Mouse (Mus musculus) adrenal gland, adult 18-20 months (tissue): ENCODE results near the gene Pard3. TPM values are rescaled to one million over a fixed set of nuclear protein-coding genes. Genes with fewer than 3 reads are reported as not detected.

ENCODE experiments used
- DNase-seq, 2 experiments: peaks; one replicate each; pipeline ENCODE4 v3.0.0; 2021 to 2022; ENCODE audit warnings: low spot score in 2 of 2
- total RNA-seq, 2 experiments: library from RNA; stranded (reverse); gene quantifications; 1 replicate in 1 of 2; 2 replicates in 1 of 2; pipeline ENCODE4 v1.2.3; 2021

Gene Pard3
- total RNA-seq, 2 experiments from 2014 or later: 32.5 to 42.2 TPM

- no peak for DNase-seq
Measured at GRCm38 (mm10) chr8:127535192-127535845, 471.6 kb downstream of the Pard3 start.

GRCm38 (mm10) chr8:127535846-127536220 is 472.1 kb downstream of the Pard3 start:
- DNase-seq: no peak

- DNase-seq: no peak
Measured at GRCm38 (mm10) chr8:127539803-127540202, 476.1 kb downstream of the Pard3 start.

GRCm38 (mm10) chr8:127540273-127540672 is 476.6 kb downstream of the Pard3 start:
- DNase-seq: no peak

DNA sequence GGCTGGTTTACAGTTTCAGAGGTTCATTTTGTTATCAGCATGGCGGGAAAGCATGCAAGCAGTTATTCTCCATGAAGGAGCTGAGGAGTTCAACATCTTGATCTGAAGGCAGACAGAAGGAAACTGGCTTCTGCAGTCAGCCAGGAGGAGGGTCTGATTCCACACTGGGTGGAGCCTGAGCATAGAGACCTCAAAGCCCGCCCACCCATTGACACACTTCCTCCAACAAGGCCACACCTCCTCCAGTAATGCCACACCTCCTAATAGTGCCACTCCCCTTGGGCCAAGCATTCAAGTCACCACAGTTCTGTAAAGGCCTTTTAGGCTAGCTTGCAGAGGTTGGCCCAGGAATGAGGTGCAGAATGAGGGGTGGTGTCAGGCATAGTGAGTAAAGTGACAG is 478.5 kb downstream of the Pard3 start:
- no peak for DNase-seq

DNA sequence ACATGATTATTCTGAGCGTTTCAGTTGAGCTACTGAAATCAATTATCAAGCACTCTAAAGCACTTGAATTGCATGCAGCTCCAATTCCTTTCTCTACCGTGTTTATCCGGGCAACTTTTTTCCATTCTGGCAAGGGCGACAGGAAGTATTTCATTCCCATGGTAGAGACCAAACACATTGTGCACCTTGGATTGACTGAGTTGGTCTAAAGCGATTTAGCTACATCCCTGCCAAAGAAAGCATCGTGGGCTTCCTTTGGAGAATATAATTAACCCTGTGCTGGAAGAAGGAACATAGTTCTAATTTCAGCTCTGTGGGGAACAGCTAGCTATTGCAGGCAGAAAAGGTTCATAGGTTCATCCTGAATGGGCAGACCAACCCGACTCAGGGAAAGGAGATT is 480.0 kb downstream of the Pard3 start:
- no peak for DNase-seq

DNA sequence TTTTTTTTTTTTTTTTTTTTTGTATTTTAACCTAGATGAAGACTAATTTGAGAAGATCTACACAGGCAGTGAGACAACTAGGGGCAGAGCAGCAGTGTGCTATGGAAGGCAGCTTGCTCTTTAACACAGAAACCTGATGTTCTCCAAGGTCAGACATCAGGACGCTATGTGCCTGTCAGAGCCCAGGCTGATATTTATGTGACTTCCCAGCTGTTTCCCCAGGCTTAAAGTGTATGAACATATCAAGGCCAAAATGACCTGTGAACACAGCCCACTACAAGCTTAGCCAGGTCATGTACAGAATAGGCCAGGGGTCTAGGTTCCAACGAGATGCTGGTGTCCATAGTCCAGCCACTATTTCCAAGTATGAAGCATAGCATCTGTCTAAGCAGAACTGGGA is 482.5 kb downstream of the Pard3 start:
- DNase-seq: no peak

GRCm38 (mm10) chr8:127550928-127551327 is 487.2 kb downstream of the Pard3 start:
- DNase-seq: no peak

- DNase-seq: no peak
Measured at GRCm38 (mm10) chr8:127552161-127552595, 488.5 kb downstream of the Pard3 start.

DNA sequence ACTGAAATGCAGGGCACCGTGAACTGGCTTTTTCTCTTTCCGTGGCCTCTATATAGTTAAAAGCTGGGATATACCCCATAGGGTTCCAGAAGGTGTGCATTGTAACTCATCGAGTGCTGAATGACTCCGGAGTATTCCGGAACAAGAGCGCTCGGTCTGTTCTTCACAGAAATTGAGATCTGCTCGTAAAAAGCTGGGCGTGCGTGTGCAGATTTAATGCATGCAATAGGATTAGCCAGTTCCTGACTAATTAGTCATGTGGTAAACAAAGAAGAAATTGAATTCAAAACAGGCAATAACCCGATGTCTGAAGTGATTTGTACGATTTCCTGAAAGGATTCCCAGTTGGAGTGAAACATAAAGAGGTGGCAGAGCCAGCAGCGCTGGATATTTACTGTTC is 489.1 kb downstream of the Pard3 start:
- DNase-seq: no peak

- no peak for DNase-seq
Measured at GRCm38 (mm10) chr8:127553582-127553981, 489.9 kb downstream of the Pard3 start.

DNA sequence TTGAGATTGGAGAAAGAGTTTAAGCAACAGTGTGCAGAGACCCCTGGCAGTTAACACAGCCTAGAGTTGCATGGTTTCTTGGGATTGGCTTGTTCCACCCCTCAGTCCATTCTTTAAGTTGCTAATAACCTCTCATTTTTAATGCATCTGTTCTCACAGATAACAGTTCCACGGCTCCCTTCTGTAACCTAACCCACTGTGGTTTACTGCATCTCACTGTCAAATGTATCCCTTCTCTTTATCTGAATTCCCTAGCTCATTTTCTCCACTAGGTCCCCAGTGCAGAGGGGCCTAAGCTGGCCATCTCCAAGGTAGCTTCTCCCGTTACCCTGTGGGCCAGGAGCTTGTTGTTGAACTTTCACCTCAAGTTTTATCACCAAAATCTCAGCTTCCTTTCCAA is 492.1 kb downstream of the Pard3 start:
- no peak for DNase-seq

- DNase-seq: no peak
Measured at GRCm38 (mm10) chr8:127556964-127557363, 493.3 kb downstream of the Pard3 start.

GRCm38 (mm10) chr8:127557566-127557965 is 493.9 kb downstream of the Pard3 start:
- DNase-seq: no peak

DNA sequence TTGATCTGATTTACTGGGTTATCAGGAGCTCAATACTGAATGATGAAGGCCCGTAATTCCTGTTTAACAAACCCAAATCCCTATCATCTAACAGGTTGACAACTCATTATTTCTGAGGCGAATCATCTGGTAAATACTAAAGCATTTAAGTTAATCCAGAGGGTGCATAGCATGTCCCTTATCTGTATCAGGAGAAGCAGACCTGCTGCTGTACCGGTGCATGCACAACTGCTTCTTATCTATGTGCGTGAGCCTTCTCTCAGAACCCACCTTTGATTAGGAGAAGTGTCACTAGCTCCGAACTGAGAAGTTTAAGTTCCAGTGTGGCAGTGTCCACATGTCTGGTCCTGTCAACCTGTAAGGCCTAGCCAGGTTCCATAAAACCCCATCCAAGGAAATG is 499.9 kb downstream of the Pard3 start:
- no peak for DNase-seq

- no peak for DNase-seq
Measured at GRCm38 (mm10) chr8:127564426-127564825, 500.7 kb downstream of the Pard3 start.

- no peak for DNase-seq
Measured at GRCm38 (mm10) chr8:127569212-127569611, 505.5 kb downstream of the Pard3 start.

GRCm38 (mm10) chr8:127570527-127570926 is 506.8 kb downstream of the Pard3 start:
- no peak for DNase-seq

GRCm38 (mm10) chr8:127572493-127572892 is 508.8 kb downstream of the Pard3 start:
- no peak for DNase-seq

DNA sequence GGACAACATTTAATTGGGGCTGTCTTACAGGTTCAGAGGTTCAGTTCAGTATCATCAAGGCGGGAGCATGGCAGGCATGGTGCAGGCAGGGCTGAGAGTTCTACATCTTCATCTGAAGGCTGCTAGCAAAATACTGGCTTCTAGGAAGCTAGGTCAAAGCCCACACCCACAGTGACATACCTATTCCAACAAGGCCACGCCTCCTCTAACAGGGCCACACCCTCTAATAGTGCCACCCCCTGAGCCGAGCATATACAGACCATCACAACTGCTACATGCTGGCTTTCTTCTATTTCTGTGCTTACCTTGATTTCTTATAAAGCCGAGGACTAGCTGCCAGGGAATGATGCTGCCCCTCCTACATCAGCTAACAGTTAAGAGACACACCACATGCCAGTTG is 513.0 kb downstream of the Pard3 start:
- no peak for DNase-seq

DNA sequence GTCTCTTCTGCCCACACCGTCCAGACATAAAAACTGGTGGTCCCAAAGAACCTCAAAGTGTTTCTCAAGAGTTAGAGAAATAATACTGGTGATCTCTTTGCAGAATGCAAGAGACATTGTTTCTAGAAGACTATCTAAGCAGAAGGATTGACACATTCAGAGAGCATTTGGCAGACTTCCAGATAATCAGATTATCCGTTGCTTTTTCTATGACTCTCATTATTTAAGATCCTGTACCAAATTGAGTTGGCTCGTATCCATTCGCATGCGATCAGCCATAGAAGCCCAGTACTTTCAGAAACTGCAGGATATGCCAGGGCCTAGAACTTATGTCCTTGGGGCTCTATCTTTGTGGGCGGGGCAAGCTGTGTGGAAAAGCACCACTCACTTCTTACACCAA is 514.0 kb downstream of the Pard3 start:
- no peak for DNase-seq

DNA sequence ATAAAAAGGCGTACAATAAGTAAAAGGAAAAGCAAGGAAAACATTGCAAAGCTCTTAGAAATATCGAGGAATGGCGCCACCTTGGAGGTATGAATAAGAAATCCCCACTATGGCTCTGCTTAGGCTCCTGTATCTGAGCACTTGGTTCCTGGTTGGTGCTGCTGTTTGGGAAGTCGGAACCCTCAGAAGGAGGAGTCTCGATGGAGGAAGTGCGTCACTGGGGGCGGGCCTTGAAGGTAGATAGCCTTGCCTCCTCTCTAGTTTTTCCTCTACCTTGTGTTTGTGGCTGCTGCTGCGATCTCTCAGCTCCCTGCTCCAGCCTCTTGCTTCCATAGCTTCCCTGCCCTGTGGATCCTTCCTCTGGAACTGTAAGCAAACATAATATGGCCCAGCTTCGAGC is 515.7 kb downstream of the Pard3 start:
- DNase-seq: no peak

GRCm38 (mm10) chr8:127583429-127583828 is 519.7 kb downstream of the Pard3 start:
- no peak for DNase-seq

DNA sequence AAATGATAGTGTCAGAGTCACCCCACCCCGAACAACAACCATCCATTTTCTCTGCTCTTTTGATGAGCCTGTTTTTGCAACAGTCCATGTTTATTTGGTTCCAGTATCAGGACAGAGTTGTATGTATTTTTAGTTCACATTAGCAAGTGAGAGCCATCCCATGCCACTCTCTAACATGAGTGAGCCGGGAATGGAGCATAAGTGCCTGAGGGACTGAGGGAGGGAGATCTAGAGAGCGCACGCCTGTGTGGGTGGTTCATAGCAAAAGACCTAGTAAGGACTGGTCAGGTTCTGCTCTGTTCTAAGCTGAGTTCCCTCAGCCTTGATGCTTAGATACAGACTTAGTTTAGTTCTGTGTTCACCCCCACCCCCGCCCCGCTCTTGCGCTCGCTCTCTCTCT is 521.9 kb downstream of the Pard3 start:
- no peak for DNase-seq
